Mouse (Mus musculus): ENCODE results near the gene Sec31a. TPM values are rescaled to one million over a fixed set of nuclear protein-coding genes. Genes with fewer than 3 reads are reported as not detected.

Sec31a gene
- polyA plus RNA-seq, 1 experiment from 2014 or later, result 156 TPM

- Histone ChIP-seq H3K27ac (no peak overlapping the region), H3K27me3 (no peaks in the 10 kb centered on the region), H3K9ac (no peak overlapping the region), H3K4me3 (no peak overlapping the region), H3K4me2 (replicated peaks) (no peak overlapping the region), H3K9me3 (no peaks in the 10 kb centered on the region), H3K36me3 (no peaks in the 10 kb centered on the region), H3K4me1 (no peaks in the 10 kb centered on the region)
- ATAC-seq (ENCODE audit: insufficient number of reproducible peaks, insufficient read depth, low FRiP score, low TSS enrichment), result no peak
- 64% methylated on average over 7 of the region's 7 CpGs for WGBS
These were observed 98.2 kb downstream of the Sec31a start for GRCm38 (mm10) chr5:100317842-100318241.

GRCm38 (mm10) chr5:100317010-100317409 is 99.0 kb downstream of the Sec31a start:
- Histone ChIP-seq H3K4me3 (no peak overlapping the region), H3K9me3 (no peaks in the 10 kb centered on the region), H3K36me3 (no peaks in the 10 kb centered on the region), H3K27me3 (no peaks in the 10 kb centered on the region), H3K9ac (no peak overlapping the region), H3K27ac (no peak overlapping the region), H3K4me1 (no peaks in the 10 kb centered on the region), H3K4me2 (replicated peaks) (no peak overlapping the region)
- WGBS, result 79% methylated on average over 18 of the region's 18 CpGs
- ATAC-seq (ENCODE audit: insufficient number of reproducible peaks, insufficient read depth, low FRiP score, low TSS enrichment), result no peak

DNA sequence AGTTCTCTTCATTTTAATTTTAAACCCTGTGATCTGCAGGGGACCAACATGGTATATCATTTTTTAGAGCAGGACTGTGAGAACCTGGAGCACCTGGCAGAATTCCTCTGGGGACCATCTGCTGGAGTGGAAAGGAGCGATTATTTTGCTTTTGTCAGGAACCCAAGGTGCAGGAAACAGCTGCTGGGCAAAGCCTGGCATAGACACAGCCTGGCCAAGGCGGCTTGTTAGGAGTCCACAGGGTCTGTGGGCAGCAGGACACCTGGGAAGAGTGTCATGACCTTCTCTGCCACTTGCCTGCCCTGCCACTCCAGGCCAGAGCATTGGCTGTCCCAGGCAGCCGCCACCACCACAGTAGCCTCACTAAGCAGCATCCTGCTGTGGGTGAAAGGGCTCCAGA is 100.4 kb downstream of the Sec31a start:
- H3K9ac ChIP-seq, result no peak overlapping the region
- WGBS, result 46% methylated on average over 3 of the region's 3 CpGs
- H3K27me3 ChIP-seq, result no peaks in the 10 kb centered on the region
- H3K36me3 ChIP-seq, result no peaks in the 10 kb centered on the region
- ATAC-seq (ENCODE audit: insufficient number of reproducible peaks, insufficient read depth, low FRiP score, low TSS enrichment), result no peak
- no peak overlapping the region for H3K4me3 ChIP-seq
- H3K4me1 ChIP-seq, result no peaks in the 10 kb centered on the region
- H3K27ac ChIP-seq, result no peak overlapping the region
- H3K9me3 ChIP-seq, result no peaks in the 10 kb centered on the region
- no peak overlapping the region for H3K4me2 ChIP-seq (replicated peaks)

GRCm38 (mm10) chr5:100312391-100312790 is 103.6 kb downstream of the Sec31a start:
- Histone ChIP-seq H3K4me1 (no peaks in the 10 kb centered on the region), H3K27ac (no peak overlapping the region), H3K27me3 (no peaks in the 10 kb centered on the region), H3K4me2 (replicated peaks) (no peak overlapping the region), H3K9ac (no peak overlapping the region), H3K4me3 (no peak overlapping the region), H3K9me3 (no peaks in the 10 kb centered on the region), H3K36me3 (no peaks in the 10 kb centered on the region)
- WGBS, result 85% methylated on average over 5 of the region's 5 CpGs
- ATAC-seq (ENCODE audit: insufficient number of reproducible peaks, insufficient read depth, low FRiP score, low TSS enrichment), result no peak

Other genes starting within 250 kb of the Sec31a start
- 13.3 and 13.6 TPM in 2 replicates for gene Lin54, start 84.4 kb upstream of the Sec31a start, polyA plus RNA-seq (2016; fragmentation: Nextera tagmentation; extraction: Ambion mirVana)
- gene Cops4, start 102.1 kb upstream of the Sec31a start, polyA plus RNA-seq (2016; fragmentation: Nextera tagmentation; extraction: Ambion mirVana), result 206 and 210 TPM in 2 replicates
- 3.4 and 3.6 TPM in 2 replicates for gene Plac8, start 156.0 kb upstream of the Sec31a start, polyA plus RNA-seq (2016; fragmentation: Nextera tagmentation; extraction: Ambion mirVana)